Mouse (Mus musculus) olfactory bulb, adult 2 months (tissue): Measurements from ENCODE around the gene Pnmal1. TPM values are rescaled to one million over a fixed set of nuclear protein-coding genes. Genes with fewer than 3 reads are reported as not detected.

ENCODE experiments used
- H3K27ac ChIP-seq: fragments of 200-500 bp; 2 replicates; pipeline ENCODE4 v1.5.1; 2012; ENCODE audit warnings: low read depth, low read length; ENCODE audit not compliant: insufficient read depth
- H3K4me1 ChIP-seq: fragments of 200-500 bp; 2 replicates; pipeline ENCODE4 v1.6.1; 2012; ENCODE audit warnings: low read length; ENCODE audit not compliant: control insufficient read depth, insufficient read depth
- H3K4me3 ChIP-seq: fragments of 200-500 bp; 2 replicates; pipeline ENCODE4 v1.5.1; 2012; ENCODE audit warnings: mild to moderate bottlenecking, low read depth, low read length, moderate library complexity; ENCODE audit not compliant: insufficient read depth
- CTCF ChIP-seq: fragments of 200-500 bp; IDR thresholded peaks from 2 replicates; pipeline ENCODE4 v1.5.1; 2012; ENCODE audit warnings: low read depth, mild to moderate bottlenecking, low read length, moderate library complexity; ENCODE audit not compliant: insufficient read depth
- POLR2A ChIP-seq: fragments of 200-500 bp; IDR thresholded peaks from 2 replicates; pipeline ENCODE4 v1.6.1; 2012; ENCODE audit warnings: mild to moderate bottlenecking, low read depth, low read length, moderate library complexity; ENCODE audit not compliant: insufficient read depth
- WGBS: fragments of 180-500 bp; shearing (Covaris S2); methylation state at CpG from one replicate; pipeline ENCODE4 v1.1.7; 2018; 5-methylcytosine and 5-hydroxymethylcytosine counted together
- polyA plus RNA-seq: library from polyadenylated mRNA; stranded (reverse); fragments of >200 nt; gene quantifications from 2 replicates; pipeline ENCODE4 v1.2.4, GENCODE M21; 2012; ENCODE audit warnings: low replicate concordance; ENCODE audit not compliant: missing spikeins, insufficient read depth, insufficient read length

The Pnmal1 gene
- polyA plus RNA-seq, 1 experiment = not detected

GRCm38 (mm10) chr7:16922360-16922973 is 37.0 kb upstream of the Pnmal1 start:
- peak overlapping the region; percentile 89 for H3K4me3 ChIP-seq
- no peak for TF ChIP-seq POLR2A
- no peak for TF ChIP-seq CTCF
- 18% methylated on average over 10 of the region's 10 CpGs for WGBS
- peaks cover 51% of the 10 kb centered on the region for H3K4me1 ChIP-seq
- peak overlapping the region; percentile 96 for H3K27ac ChIP-seq

GRCm38 (mm10) chr7:16923283-16924036 is 36.0 kb upstream of the Pnmal1 start:
- WGBS = under 1% methylated on average over 55 of the region's 57 CpGs
- Histone ChIP-seq H3K4me3 (peak overlapping the region; percentile 89), H3K27ac (peak overlapping the region; percentile 96), H3K4me1 (peaks cover 41% of the 10 kb centered on the region)
- TF ChIP-seq CTCF (no peak), POLR2A (peak; percentile 75)

DNA sequence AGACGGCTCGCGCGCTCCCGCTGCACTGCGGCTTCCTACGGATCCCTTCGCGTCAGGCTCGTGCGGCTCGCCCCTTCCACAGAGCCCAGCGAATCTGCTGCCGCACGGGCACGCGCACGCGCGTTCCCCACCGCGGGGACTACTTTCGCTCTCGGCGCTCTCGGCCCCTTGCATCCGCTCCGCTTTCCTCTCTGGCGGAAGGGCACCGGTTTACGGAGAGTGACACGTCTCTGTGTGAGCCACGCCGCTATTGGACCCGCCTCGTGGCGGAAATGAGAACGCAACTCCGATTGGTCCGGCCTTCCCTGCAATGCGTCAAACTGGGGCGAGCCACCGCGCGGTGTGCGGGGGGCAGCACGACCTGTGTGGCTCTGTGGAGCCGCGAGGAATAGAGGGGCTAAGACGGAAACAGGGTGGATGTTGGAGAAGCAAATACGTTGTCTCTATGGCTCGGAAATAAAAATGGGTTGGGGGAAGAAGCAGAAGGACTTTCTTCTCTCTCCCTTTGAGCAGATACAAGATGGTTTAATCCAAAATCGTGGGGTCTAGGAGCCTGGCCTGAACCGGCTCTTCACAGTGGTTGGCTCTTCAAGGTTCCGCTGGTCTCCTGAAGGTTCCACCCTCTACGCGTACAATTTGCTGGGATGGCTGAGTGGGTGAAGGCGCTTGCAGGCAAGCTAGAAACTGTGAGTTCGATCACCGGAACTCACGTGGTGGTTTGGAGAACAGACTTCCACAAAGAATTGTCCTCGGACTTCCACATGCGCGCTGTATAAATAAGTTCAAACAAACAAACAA is 35.2 kb upstream of the Pnmal1 start, which contains the start of gene Calm3:
Gene Calm3 (minus strand): TSS at position 78 of the 798 bp plus-strand sequence.
- peak within 1 kb of the TSS; percentile 100 for H3K27ac ChIP-seq
- WGBS = 1% methylated on average over 64 of the region's 64 CpGs
- peaks cover 33% of the 10 kb centered on the region for H3K4me1 ChIP-seq
- peak within 1 kb of the TSS; percentile 89 for H3K4me3 ChIP-seq
- TF ChIP-seq POLR2A (0 out of 2 replicates have a peak, but pooled peaks have one; percentile 15), CTCF (no peak)

- Histone ChIP-seq H3K4me1 (peaks cover 7% of the 10 kb centered on the region), H3K4me3 (no peak overlapping the region), H3K27ac (no peak overlapping the region)
- 11% methylated on average over 2 of the region's 2 CpGs for WGBS
- no peak for TF ChIP-seq CTCF
- TF ChIP-seq POLR2A = no peak
Measured at GRCm38 (mm10) chr7:16928341-16928740, 31.1 kb upstream of the Pnmal1 start.

- H3K27ac ChIP-seq = no peak overlapping the region
- 4% methylated on average over 1 of the region's 1 CpGs for WGBS
Measured at GRCm38 (mm10) chr7:16930850-16931249, 28.6 kb upstream of the Pnmal1 start.

GRCm38 (mm10) chr7:16931968-16932627 is 27.4 kb upstream of the Pnmal1 start:
- WGBS = 16% methylated on average over 14 of the region's 14 CpGs
- no peak overlapping the region for H3K4me3 ChIP-seq
- H3K4me1 ChIP-seq = peaks cover 15% of the 10 kb centered on the region
- H3K27ac ChIP-seq = peak overlapping the region; percentile 98
- 0 out of 2 replicates have a peak, but pooled peaks have one; percentile 5 for TF ChIP-seq CTCF
- no peak for TF ChIP-seq POLR2A

More at GRCm38 (mm10) chr7:16930850-16931249, 28.6 kb upstream of the Pnmal1 start:
- Histone ChIP-seq H3K4me3 (no peak overlapping the region), H3K4me1 (peaks cover 12% of the 10 kb centered on the region)
- no peak for TF ChIP-seq POLR2A
- peak; percentile 19; the same call in 1 of the 2 replicates for TF ChIP-seq CTCF

DNA sequence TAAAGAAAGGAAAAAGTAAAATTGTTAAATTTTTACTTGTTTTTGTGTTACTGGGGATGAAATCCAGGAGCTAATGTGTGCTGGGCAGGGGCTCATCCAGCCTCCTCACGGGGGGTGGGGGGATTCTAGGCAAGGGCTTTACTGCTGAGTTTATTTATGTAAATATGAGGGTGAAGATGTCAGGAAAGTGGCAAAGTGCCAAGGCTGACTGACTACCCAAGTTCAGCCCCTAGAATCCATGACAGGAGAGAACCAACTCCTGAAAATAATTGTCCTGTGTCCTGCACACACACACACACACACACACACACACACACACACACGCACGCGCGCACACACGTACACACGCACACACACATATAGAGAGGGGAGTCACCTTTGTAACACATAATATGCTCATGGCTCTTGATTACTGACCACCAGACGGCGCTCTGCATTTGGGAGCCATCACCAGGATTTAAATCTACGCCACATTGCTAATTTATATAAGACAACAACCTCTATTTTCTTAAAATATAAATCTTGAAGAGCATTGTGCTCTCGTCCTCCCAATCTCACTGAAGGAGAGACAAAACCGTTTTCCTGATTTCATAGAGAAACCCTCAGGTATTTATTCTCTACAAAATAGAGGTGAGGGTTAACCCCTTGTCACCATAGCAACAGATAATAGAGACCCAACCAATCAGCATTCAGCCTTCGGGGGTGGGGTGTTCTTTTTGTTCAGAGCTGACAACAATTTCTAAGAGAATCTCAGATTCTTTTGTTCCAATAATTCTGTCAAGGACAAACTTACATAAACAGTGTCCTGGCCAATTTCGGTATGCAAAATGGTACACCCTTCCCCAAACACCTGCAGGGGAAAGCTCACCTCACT is 26.5 kb upstream of the Pnmal1 start:
- 19% methylated on average over 14 of the region's 14 CpGs for WGBS
- H3K4me1 ChIP-seq = peaks cover 17% of the 10 kb centered on the region

More for the DNA sequence above, 26.5 kb upstream of the Pnmal1 start:
- TF ChIP-seq CTCF (peak; percentile 45; the same call in 1 of the 2 replicates), POLR2A (no peak)
- Histone ChIP-seq H3K4me3 (no peak overlapping the region), H3K27ac (peak overlapping the region; percentile 98)
